Mouse (Mus musculus) CH12.LX (cell line): ENCODE data around the gene Atp2c2.

ENCODE experiments used
- CHD2 ChIP-seq: IDR thresholded peaks from 2 replicates; pipeline ENCODE4 v1.6.1; 2011; ENCODE audit warnings: low read length, improper control_type of control experiment
- CTCF ChIP-seq, 2 experiments: IDR thresholded peaks in 1 of 2; conservative IDR thresholded peaks in 1 of 2; 2 replicates each; pipeline ENCODE4 v1.5.1; 2011 to 2012; ENCODE audit warnings: low read depth in 2 of 2, low read length in 2 of 2, improper control_type of control experiment in 1 of 2, inconsistent platforms in 1 of 2, mild to moderate bottlenecking in 1 of 2, moderate library complexity in 1 of 2
- ELF1 ChIP-seq: IDR thresholded peaks from 2 replicates; pipeline ENCODE4 v1.6.1; 2014; ENCODE audit warnings: low read depth, mild to moderate bottlenecking, inconsistent platforms, low read length, improper control_type of control experiment
- IRF4 ChIP-seq: IDR thresholded peaks from 2 replicates; pipeline ENCODE4 v1.6.1; 2014; ENCODE audit warnings: low read depth, mild to moderate bottlenecking, inconsistent platforms, low read length, improper control_type of control experiment
- JUND ChIP-seq: conservative IDR thresholded peaks from 2 replicates; pipeline ENCODE4 v1.6.1; 2011; ENCODE audit warnings: low read depth, low read length, improper control_type of control experiment
- PAX5 ChIP-seq: IDR thresholded peaks from 2 replicates; pipeline ENCODE4 v1.6.1; 2012; ENCODE audit warnings: low read length, inconsistent platforms, mixed read lengths
- POLR2A ChIP-seq: IDR thresholded peaks from 2 replicates; pipeline ENCODE4 v1.6.1; 2011; ENCODE audit warnings: low read depth, mild to moderate bottlenecking, improper control_type of control experiment, low read length
- TBP ChIP-seq: conservative IDR thresholded peaks from 2 replicates; pipeline ENCODE4 v1.6.1; 2011; ENCODE audit warnings: low read depth, low read length, improper control_type of control experiment
- UBTF ChIP-seq: IDR thresholded peaks from 2 replicates; pipeline ENCODE4 v1.6.1; 2012; ENCODE audit warnings: low read depth, mild to moderate bottlenecking, inconsistent platforms, low read length, improper control_type of control experiment, moderate library complexity
- ZC3H11A ChIP-seq: IDR thresholded peaks from 2 replicates; pipeline ENCODE4 v1.6.1; 2012; ENCODE audit warnings: low read depth, mild to moderate bottlenecking, inconsistent platforms, low read length, improper control_type of control experiment

- TF ChIP-seq POLR2A (no peak), CTCF (conservative IDR thresholded peaks at IDR 0.05 in 1 of 2, IDR thresholded peaks at IDR 0.05 in 1 of 2; ENCODE audit: low read depth in 2 of 2, low read length in 2 of 2) (no peak), PAX5 (no peak), UBTF (no peak), TBP (no peak), IRF4 (no peak), CHD2 (no peak), ELF1 (no peak), ZC3H11A (no peak), JUND (no peak)
Observed at GRCm38 (mm10) chr8:119762226-119763220, 62.7 kb downstream of the Atp2c2 start.
